Mouse (Mus musculus) MEL (cell line): ENCODE measurements around the gene Sugp1. TPM values are rescaled to one million over a fixed set of nuclear protein-coding genes. Genes with fewer than 3 reads are reported as not detected.

Experiments used
- DNase-seq: peaks from one replicate; pipeline ENCODE4 v3.0.0; 2011; ENCODE audit warnings: low read depth, low spot score
- H3K27ac ChIP-seq: 2 replicates; pipeline ENCODE4 v1.5.1; 2012; ENCODE audit warnings: low read depth, mild to moderate bottlenecking, control low read depth, low read length, moderate library complexity; ENCODE audit not compliant: control insufficient read depth
- H3K27me3 ChIP-seq, 2 experiments: fragments of 150-350 bp in 1 of 2; sonication (generic) in 1 of 2; 2 replicates each; pipeline ENCODE4 v1.6.1; 2012; ENCODE audit warnings: low read length in 2 of 2, mild to moderate bottlenecking in 2 of 2, improper control_type of control experiment in 1 of 2, moderate library complexity in 1 of 2; ENCODE audit not compliant: insufficient read depth in 2 of 2, control insufficient read depth in 1 of 2
- H3K36me3 ChIP-seq, 2 experiments: 2 replicates each; pipeline ENCODE4 v1.6.1; 2012 to 2014; ENCODE audit warnings: low read length in 2 of 2, improper control_type of control experiment in 1 of 2, inconsistent platforms in 1 of 2, mild to moderate bottlenecking in 1 of 2; ENCODE audit not compliant: insufficient read depth in 2 of 2, control insufficient read depth in 1 of 2
- H3K4me1 ChIP-seq, 2 experiments: fragments of 150-350 bp in 1 of 2; sonication (generic) in 1 of 2; 2 replicates each; pipeline ENCODE4 v1.6.1; 2012; ENCODE audit warnings: low read length in 2 of 2, improper control_type of control experiment in 1 of 2, mild to moderate bottlenecking in 1 of 2; ENCODE audit not compliant: insufficient read depth in 2 of 2, control insufficient read depth in 1 of 2
- H3K4me3 ChIP-seq, 2 experiments: fragments of 150-350 bp in 1 of 2; sonication (generic) in 1 of 2; 2 replicates each; pipeline ENCODE4 v1.5.1; 2012; ENCODE audit warnings: low read depth in 2 of 2, low read length in 2 of 2, mild to moderate bottlenecking in 2 of 2, moderate library complexity in 2 of 2, control low read depth in 1 of 2, improper control_type of control experiment in 1 of 2; ENCODE audit not compliant: control insufficient read depth in 1 of 2, insufficient read depth in 1 of 2
- H3K79me2 ChIP-seq: 2 replicates; pipeline ENCODE4 v1.6.1; 2012; ENCODE audit warnings: mild to moderate bottlenecking, low read length, moderate library complexity; ENCODE audit not compliant: control insufficient read depth, poor library complexity, insufficient read depth
- H3K9ac ChIP-seq: 2 replicates; pipeline ENCODE4 v1.6.1; 2012; ENCODE audit warnings: low read depth, mild to moderate bottlenecking, control low read depth, low read length, moderate library complexity; ENCODE audit not compliant: control insufficient read depth, poor library complexity, severe bottlenecking
- H3K9me3 ChIP-seq: fragments of 150-350 bp; sonication (generic); replicated peaks from 2 replicates; pipeline ENCODE4 v1.6.1; 2012; ENCODE audit warnings: mild to moderate bottlenecking, low read length, improper control_type of control experiment, moderate library complexity; ENCODE audit not compliant: insufficient read depth
- BHLHE40 ChIP-seq: IDR thresholded peaks from 2 replicates; pipeline ENCODE4 v1.6.1; 2012; ENCODE audit warnings: low read depth, mild to moderate bottlenecking, inconsistent platforms, low read length, improper control_type of control experiment, borderline replicate concordance
- CHD2 ChIP-seq: IDR thresholded peaks from 2 replicates; pipeline ENCODE4 v1.6.1; 2011; ENCODE audit warnings: low read length, improper control_type of control experiment
- CTCF ChIP-seq, 3 experiments: IDR thresholded peaks in 2 of 3; conservative IDR thresholded peaks in 1 of 3; 2 replicates each; pipeline ENCODE4 v1.5.1; 2011 to 2012; ENCODE audit warnings: low read length in 3 of 3, low read depth in 2 of 3, mild to moderate bottlenecking in 2 of 3, improper control_type of control experiment in 1 of 3, inconsistent platforms in 1 of 3, mixed read lengths in 1 of 3, moderate library complexity in 1 of 3; ENCODE audit not compliant: control insufficient read depth in 1 of 3, insufficient read depth in 1 of 3, poor library complexity in 1 of 3, severe bottlenecking in 1 of 3
- E2F4 ChIP-seq: IDR thresholded peaks from 2 replicates; pipeline ENCODE4 v1.6.1; 2011; ENCODE audit warnings: low read depth, low read length, improper control_type of control experiment, borderline replicate concordance
- ELF1 ChIP-seq: IDR thresholded peaks from 2 replicates; pipeline ENCODE4 v1.6.1; 2014; ENCODE audit warnings: low read depth, mild to moderate bottlenecking, inconsistent platforms, low read length, improper control_type of control experiment, moderate library complexity
- GABPA ChIP-seq: IDR thresholded peaks from 2 replicates; pipeline ENCODE4 v1.6.1; 2012; ENCODE audit warnings: low read depth, mild to moderate bottlenecking, inconsistent platforms, low read length, improper control_type of control experiment, moderate library complexity
- GATA1 ChIP-seq: IDR thresholded peaks from 2 replicates; pipeline ENCODE4 v1.6.1; 2011; ENCODE audit warnings: low read depth, low read length, improper control_type of control experiment
- JUND ChIP-seq: IDR thresholded peaks from 2 replicates; pipeline ENCODE4 v1.6.1; 2011; ENCODE audit warnings: low read depth, mild to moderate bottlenecking, improper control_type of control experiment, low read length
- KAT2A ChIP-seq: conservative IDR thresholded peaks from 2 replicates; pipeline ENCODE4 v1.6.1; 2012; ENCODE audit warnings: low read depth, low read length, improper control_type of control experiment, inconsistent platforms
- MAX ChIP-seq: IDR thresholded peaks from 2 replicates; pipeline ENCODE4 v1.6.1; 2011; ENCODE audit warnings: low read length, improper control_type of control experiment
- MXI1 ChIP-seq: IDR thresholded peaks from 2 replicates; pipeline ENCODE4 v1.6.1; 2011; ENCODE audit warnings: mild to moderate bottlenecking, low read depth, low read length, improper control_type of control experiment
- NELFE ChIP-seq: IDR thresholded peaks from 2 replicates; pipeline ENCODE4 v1.6.1; 2011; ENCODE audit warnings: low read depth, low read length, improper control_type of control experiment
- POLR2AphosphoS2 ChIP-seq: IDR thresholded peaks from 2 replicates; pipeline ENCODE4 v1.6.1; 2011; ENCODE audit warnings: low read length, improper control_type of control experiment
- RCOR1 ChIP-seq: IDR thresholded peaks from 2 replicates; pipeline ENCODE4 v1.6.1; 2012; ENCODE audit warnings: low read depth, mild to moderate bottlenecking, inconsistent platforms, low read length, improper control_type of control experiment
- SMC3 ChIP-seq: IDR thresholded peaks from 2 replicates; pipeline ENCODE4 v1.6.1; 2011; ENCODE audit warnings: low read depth, low read length, improper control_type of control experiment
- TAL1 ChIP-seq: IDR thresholded peaks from 2 replicates; pipeline ENCODE4 v1.6.1; 2012; ENCODE audit warnings: mild to moderate bottlenecking, inconsistent platforms, low read length, moderate library complexity, mixed read lengths
- TBP ChIP-seq: IDR thresholded peaks from 2 replicates; pipeline ENCODE4 v1.8.0; 2011; ENCODE audit warnings: low read depth, low read length, improper control_type of control experiment
- TCF12 ChIP-seq: IDR thresholded peaks from 2 replicates; pipeline ENCODE4 v1.6.1; 2014; ENCODE audit warnings: low read depth, mild to moderate bottlenecking, inconsistent platforms, low read length, improper control_type of control experiment, moderate library complexity
- UBTF ChIP-seq: IDR thresholded peaks from 2 replicates; pipeline ENCODE4 v1.6.1; 2012; ENCODE audit warnings: low read depth, mild to moderate bottlenecking, inconsistent platforms, low read length, improper control_type of control experiment, moderate library complexity, borderline replicate concordance; ENCODE audit not compliant: insufficient read depth
- USF1 ChIP-seq: IDR thresholded peaks from 2 replicates; pipeline ENCODE4 v1.6.1; 2014; ENCODE audit warnings: low read depth, mild to moderate bottlenecking, inconsistent platforms, low read length, improper control_type of control experiment, moderate library complexity
- USF2 ChIP-seq, 2 experiments: IDR thresholded peaks; 2 replicates each; pipeline ENCODE4 v1.6.1; 2011 to 2012; ENCODE audit warnings: improper control_type of control experiment in 2 of 2, low read length in 2 of 2, borderline replicate concordance in 1 of 2, inconsistent platforms in 1 of 2, low read depth in 1 of 2, mild to moderate bottlenecking in 1 of 2; ENCODE audit not compliant: insufficient read depth in 1 of 2
- ZKSCAN1 ChIP-seq: IDR thresholded peaks from 2 replicates; pipeline ENCODE4 v1.6.1; 2012; ENCODE audit warnings: low read depth, mild to moderate bottlenecking, inconsistent platforms, low read length, improper control_type of control experiment, moderate library complexity
- polyA plus RNA-seq, 2 experiments: library from polyadenylated mRNA; stranded (reverse) in 1 of 2; unstranded in 1 of 2; fragments of >175 nt in 1 of 2; fragments of >200 nt in 1 of 2; gene quantifications; 2 replicates each; pipeline versions ENCODE4 v1.2.1 to v1.2.4; 2012; ENCODE audit warnings: low replicate concordance in 2 of 2, low read depth in 1 of 2; ENCODE audit not compliant: insufficient read length in 2 of 2, insufficient read depth in 1 of 2, missing spikeins in 1 of 2
- total RNA-seq: library from RNA; depleted of rRNA; stranded (reverse); fragments of 300-350 nt; gene quantifications from 2 replicates; pipeline ENCODE4 v1.2.3, GENCODE M21; 2012

Sugp1 gene
- total and polyA plus RNA-seq, 3 experiments = 29.9 to 45.5 TPM; not detected in 1

GRCm38 (mm10) chr8:70041885-70042546 is 597 bp upstream of the Sugp1 start:
- no peak for DNase-seq
- H3K9me3 ChIP-seq = no peaks in the 10 kb centered on the region
- H3K79me2 ChIP-seq = peaks cover 71% of the 10 kb centered on the region
- peak overlapping the region; percentile 62 to 99 for H3K4me3 ChIP-seq
- peak overlapping the region; percentile 47 for H3K27ac ChIP-seq
- TF ChIP-seq SMC3 (no peak), UBTF (peak; percentile 60; the same call in 1 of the 2 replicates), GATA1 (no peak)
- H3K36me3 ChIP-seq = peaks cover 3 to 11% of the 10 kb centered on the region in 2 experiments
- no peaks in the 10 kb centered on the region for H3K27me3 ChIP-seq
- H3K9ac ChIP-seq = peak overlapping the region; percentile 91
- peaks cover 8% of the 10 kb centered on the region in 2 experiments; a peak in 3 of 4 replicates for H3K4me1 ChIP-seq

GRCm38 (mm10) chr8:70043996-70044395 is 1.4 kb downstream of the Sugp1 start:
- H3K9me3 ChIP-seq = no peaks in the 10 kb centered on the region
- peaks cover 8% of the 10 kb centered on the region in 2 experiments; a peak in 3 of 4 replicates for H3K4me1 ChIP-seq
- peak overlapping the region; percentile 91; the same call in 1 of the 2 replicates for H3K9ac ChIP-seq
- peaks cover 66% of the 10 kb centered on the region for H3K79me2 ChIP-seq
- H3K36me3 ChIP-seq = peaks cover 2 to 11% of the 10 kb centered on the region in 2 experiments
- no peak for DNase-seq
- no peaks in the 10 kb centered on the region for H3K27me3 ChIP-seq
- TF ChIP-seq NELFE (no peak), USF1 (no peak), ZKSCAN1 (no peak), JUND (no peak), TCF12 (no peak), CHD2 (no peak), MAX (no peak), MXI1 (no peak), SMC3 (no peak), KAT2A (no peak), POLR2AphosphoS2 (no peak), E2F4 (no peak), BHLHE40 (no peak), RCOR1 (no peak), USF2 (IDR thresholded peaks at IDR 0.05; ENCODE audit: borderline replicate concordance in 1 of 2, insufficient read depth in 1 of 2, low read depth in 1 of 2, low read length in 2 of 2) (no peak), GABPA (no peak), CTCF (IDR thresholded peaks at IDR 0.05 in 2 of 3, conservative IDR thresholded peaks at IDR 0.05 in 1 of 3; ENCODE audit: control insufficient read depth in 1 of 3, insufficient read depth in 1 of 3, low read depth in 2 of 3, low read length in 3 of 3, poor library complexity in 1 of 3, severe bottlenecking in 1 of 3) (no peak), ELF1 (no peak), TAL1 (no peak), TBP (no peak)
- peak overlapping the region in 1 of 2 experiments; percentile 62; a peak in 2 of 4 replicates for H3K4me3 ChIP-seq
- H3K27ac ChIP-seq = no peak overlapping the region
